In the genomic region with DNA sequence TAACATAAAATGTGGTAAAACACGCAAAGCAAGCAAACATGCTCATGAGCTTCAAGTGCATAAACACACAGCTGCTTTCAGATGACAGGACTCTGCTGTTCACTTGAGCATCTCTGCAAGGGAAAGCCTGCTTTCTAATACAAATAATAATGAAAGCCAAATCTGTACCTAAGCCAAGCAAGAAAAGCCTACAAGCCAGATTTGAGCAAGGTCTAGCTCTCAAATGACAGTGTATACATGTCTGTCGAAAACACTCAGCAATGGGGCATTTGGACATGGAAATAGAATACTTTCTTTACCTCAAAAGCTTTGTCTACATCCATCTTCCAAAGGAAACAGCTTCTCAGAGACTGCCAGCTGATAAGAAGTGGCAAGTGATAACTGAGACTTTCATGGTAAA, we compare ENCODE assay signal across 20 mouse cellular contexts. TPM values are rescaled to one million over a fixed set of nuclear protein-coding genes. Genes with fewer than 3 reads are reported as not detected.
DNase-seq lines count a peak whose midpoint lies in the region; ATAC-seq and TF ChIP-seq lines count a peak whose summit lies in the region.
"Had no signal": no experiment of that assay in that cellular context is flagged by ENCODE, and none has a peak within 500 bp of the region (broad histone marks: within the 10 kb centered on the region; RNA-seq: fewer than 3 reads in every experiment).

No protein-coding gene starts in this region.

- WGBS in heart, embryonic 15.5 days = 43% methylated on average over 2 of the region's 2 CpGs
- 68% methylated on average over 2 of the region's 2 CpGs for WGBS in limb, embryonic 13.5 days
- WGBS in limb, embryonic 10.5 days = 80% methylated on average over 2 of the region's 2 CpGs
- WGBS in intestine, embryonic 15.5 days = 39% methylated on average over 2 of the region's 2 CpGs
- WGBS in stomach, embryonic 16.5 days = 38% methylated on average over 2 of the region's 2 CpGs
- 50% methylated on average over 2 of the region's 2 CpGs for WGBS in thymus, adult 2 months

- peak overlapping the region; percentile 12; the same call in 1 of the 2 replicates for H3K27ac ChIP-seq in heart, embryonic 15.5 days
- 0 out of 2 replicates have a peak overlapping the region, but pooled peaks have one; percentile 17 for H3K27ac ChIP-seq in limb, embryonic 13.5 days
- H3K27ac ChIP-seq in limb, embryonic 10.5 days = no peak overlapping the region
- H3K27ac ChIP-seq in intestine, embryonic 15.5 days = no peak overlapping the region
- H3K27ac ChIP-seq in stomach, embryonic 16.5 days (ENCODE audit: low read length) = 0 out of 2 replicates have a peak overlapping the region, but pooled peaks have one; percentile 55
- no peak overlapping the region for H3K27ac ChIP-seq in thymus, adult 2 months (ENCODE audit: control insufficient read depth, insufficient read depth, low read length)
- H3K27ac ChIP-seq: heart, adult 2 months; left cerebral cortex, adult 2 months; liver, embryonic 15.5 days; macrophage had no signal

- TF ChIP-seq CTCF in thymus, adult 2 months (IDR thresholded peaks at IDR 0.05; ENCODE audit: borderline replicate concordance, control insufficient read depth, extremely low read depth, insufficient read depth, low read length, poor library complexity) = no peak

- intact Hi-C loops in heart, postnatal 36 days (cut with DNase I) = no loop called here

- H3K9me3 ChIP-seq in heart, embryonic 15.5 days (replicated peaks) = no peaks in the 10 kb centered on the region
- no peaks in the 10 kb centered on the region for H3K9me3 ChIP-seq in limb, embryonic 13.5 days
- H3K9me3 ChIP-seq in limb, embryonic 10.5 days (replicated peaks) = no peaks in the 10 kb centered on the region
- no peaks in the 10 kb centered on the region for H3K9me3 ChIP-seq in intestine, embryonic 15.5 days
- H3K9me3 ChIP-seq in stomach, embryonic 16.5 days (replicated peaks; ENCODE audit: control insufficient read depth, low read length) = no peaks in the 10 kb centered on the region
- H3K9me3 ChIP-seq: liver, embryonic 15.5 days had no signal

- no peak for ATAC-seq in heart, embryonic 15.5 days (replicated peaks; ENCODE audit: insufficient number of reproducible peaks, insufficient read depth, low FRiP score, low read depth)
- no peak for ATAC-seq in limb, embryonic 13.5 days (ENCODE audit: low FRiP score, low read depth)
- peak; percentile 59 for ATAC-seq in intestine, embryonic 15.5 days
- no peak; the same call in 1 of the 2 replicates for ATAC-seq in stomach, embryonic 16.5 days (ENCODE audit: insufficient read depth, low FRiP score)
- ATAC-seq: CD4-positive, CD25-positive, alpha-beta regulatory T cell, adult 4 months; midbrain, embryonic 16.5 days had no signal

- no peak for TF ChIP-seq POLR2A in thymus, adult 2 months (IDR thresholded peaks at IDR 0.05; ENCODE audit: control insufficient read depth, extremely low read depth, insufficient read depth, low read length, poor library complexity)

- H3K27me3 ChIP-seq in heart, embryonic 15.5 days = no peaks in the 10 kb centered on the region
- H3K27me3 ChIP-seq in limb, embryonic 13.5 days = no peaks in the 10 kb centered on the region
- H3K27me3 ChIP-seq in limb, embryonic 10.5 days (ENCODE audit: low read depth, poor library complexity, severe bottlenecking) = no peaks in the 10 kb centered on the region
- H3K27me3 ChIP-seq in intestine, embryonic 15.5 days (replicated peaks) = no peaks in the 10 kb centered on the region
- H3K27me3 ChIP-seq in stomach, embryonic 16.5 days (ENCODE audit: control insufficient read depth, insufficient read depth, low read length) = no peaks in the 10 kb centered on the region
- H3K27me3 ChIP-seq in thymus, adult 2 months (ENCODE audit: control insufficient read depth, insufficient read depth, low read length) = no peaks in the 10 kb centered on the region
- H3K27me3 ChIP-seq: liver, embryonic 15.5 days had no signal

- H3K4me3 ChIP-seq in heart, embryonic 15.5 days = no peak overlapping the region
- H3K4me3 ChIP-seq in limb, embryonic 13.5 days = no peak overlapping the region
- no peak overlapping the region for H3K4me3 ChIP-seq in limb, embryonic 10.5 days
- H3K4me3 ChIP-seq in intestine, embryonic 15.5 days (replicated peaks) = no peak overlapping the region
- H3K4me3 ChIP-seq in stomach, embryonic 16.5 days (replicated peaks; ENCODE audit: low read length) = no peak overlapping the region
- no peak overlapping the region for H3K4me3 ChIP-seq in thymus, adult 2 months (ENCODE audit: control insufficient read depth, insufficient read depth, low read length)
- H3K4me3 ChIP-seq: heart, adult 2 months; left cerebral cortex, adult 2 months; liver, embryonic 15.5 days had no signal

- H3K9ac ChIP-seq in heart, embryonic 15.5 days = no peak overlapping the region
- no peak overlapping the region for H3K9ac ChIP-seq in limb, embryonic 13.5 days
- no peak overlapping the region for H3K9ac ChIP-seq in intestine, embryonic 15.5 days
- no peak overlapping the region for H3K9ac ChIP-seq in stomach, embryonic 16.5 days (ENCODE audit: low read length)
- H3K9ac ChIP-seq: liver, embryonic 15.5 days had no signal

- DNase-seq in heart, postnatal 36 days = no peak
- DNase-seq in limb, embryonic 10.5 days (ENCODE audit: low spot score) = no peak
- DNase-seq in thymus, adult 2 months = no peak
- DNase-seq: adrenal gland, postnatal 25 days; cerebellum, adult 9-11 months; gastrocnemius, postnatal 36 days; heart, adult 2 months; liver had no signal

- H3K4me1 ChIP-seq in heart, embryonic 15.5 days (replicated peaks) = peaks cover 6% of the 10 kb centered on the region; the same call in 1 of the 2 replicates
- H3K4me1 ChIP-seq in limb, embryonic 13.5 days = peaks cover 22% of the 10 kb centered on the region
- 0 out of 2 replicates have a peak, but pooled peaks cover 2% of the 10 kb centered on the region for H3K4me1 ChIP-seq in limb, embryonic 10.5 days
- H3K4me1 ChIP-seq in intestine, embryonic 15.5 days (replicated peaks) = 0 out of 2 replicates have a peak, but pooled peaks cover 3% of the 10 kb centered on the region
- H3K4me1 ChIP-seq in stomach, embryonic 16.5 days (ENCODE audit: control insufficient read depth, insufficient read depth, low read length) = peaks cover 4% of the 10 kb centered on the region; the same call in 1 of the 2 replicates
- no peaks in the 10 kb centered on the region for H3K4me1 ChIP-seq in thymus, adult 2 months (replicated peaks; ENCODE audit: control insufficient read depth, insufficient read depth, low read length)
- H3K4me1 ChIP-seq: liver, embryonic 15.5 days had no signal

- no peaks in the 10 kb centered on the region for H3K36me3 ChIP-seq in heart, embryonic 15.5 days
- H3K36me3 ChIP-seq in limb, embryonic 13.5 days = no peaks in the 10 kb centered on the region
- no peaks in the 10 kb centered on the region for H3K36me3 ChIP-seq in limb, embryonic 10.5 days
- no peaks in the 10 kb centered on the region for H3K36me3 ChIP-seq in intestine, embryonic 15.5 days
- H3K36me3 ChIP-seq in stomach, embryonic 16.5 days (ENCODE audit: control insufficient read depth, insufficient read depth, low read length) = no peaks in the 10 kb centered on the region
- H3K36me3 ChIP-seq in thymus, adult 2 months (ENCODE audit: control insufficient read depth, insufficient read depth, low read length) = no peaks in the 10 kb centered on the region
- H3K36me3 ChIP-seq: liver, embryonic 15.5 days had no signal

- no peak overlapping the region for H3K4me2 ChIP-seq in heart, embryonic 15.5 days
- no peak overlapping the region for H3K4me2 ChIP-seq in limb, embryonic 13.5 days (replicated peaks)
- no peak overlapping the region for H3K4me2 ChIP-seq in intestine, embryonic 15.5 days (replicated peaks)
- H3K4me2 ChIP-seq in stomach, embryonic 16.5 days (ENCODE audit: low read depth, low read length) = no peak overlapping the region
- H3K4me2 ChIP-seq: liver, embryonic 15.5 days had no signal

RNA-seq across cellular contexts. Expression of a gene that starts 10.9 kb away (rescaled TPM):
- 1.4 and 1.9 TPM in 2 replicates for polyA plus RNA-seq in heart, embryonic 15.5 days (2015; fragmentation: Nextera tagmentation; extraction: Ambion mirVana)
- total RNA-seq in heart, postnatal 36 days (2021) = not detected
- 13.6 and 14.5 TPM in 2 replicates for polyA plus RNA-seq in limb, embryonic 13.5 days (2015; fragmentation: Nextera tagmentation; extraction: Ambion mirVana)
- 2.5 and 5.5 TPM in 2 replicates for polyA plus RNA-seq in limb, embryonic 10.5 days (2016; fragmentation: Nextera tagmentation; extraction: Ambion mirVana)
- polyA plus RNA-seq in intestine, embryonic 15.5 days (2015; fragmentation: Nextera tagmentation; extraction: Ambion mirVana) = 4.6 and 7.0 TPM in 2 replicates
- polyA plus RNA-seq in stomach, embryonic 16.5 days (2015; fragmentation: Nextera tagmentation; extraction: Ambion mirVana) = 14.4 and 16.3 TPM in 2 replicates
- 0.22 TPM in 2 replicates for polyA plus RNA-seq in thymus, adult 2 months (2012; rRNA removed)
- total RNA-seq: common myeloid progenitor, adult 5-6 weeks; gastrocnemius, adult 18-20 months; gastrocnemius, postnatal 36 days; heart, adult 2 months had no signal
- polyA plus RNA-seq: CD4-positive, CD25-positive, alpha-beta regulatory T cell, adult 4 months; macrophage; spleen, adult 2 months had no signal

Comparison
In these comparisons a context has a peak if more than half of its experiments do, and no peak if none do; other contexts are left out.
1. H3K27ac ChIP-seq: peak in heart, embryonic 15.5 days (single experiment), limb, embryonic 13.5 days (single experiment) and stomach, embryonic 16.5 days (single experiment); none in limb, embryonic 10.5 days (single experiment), intestine, embryonic 15.5 days (single experiment) and thymus, adult 2 months (single experiment).